Mouse (Mus musculus) embryonic fibroblast, embryonic 13.5 days (primary cell): ENCODE measurements at regions not wholly inside any gene's neighbourhood (a gene's known extent, or its start where the extent isn't known, plus 50 kb on each side); places are given as distances from the start of the nearest gene placed in this dataset.

Source experiments
- CTCF ChIP-seq: IDR thresholded peaks from 2 replicates; pipeline ENCODE4 v1.5.1; 2011; ENCODE audit warnings: mild to moderate bottlenecking, control low read depth, low read length, moderate library complexity, borderline replicate concordance; ENCODE audit not compliant: insufficient read depth
- POLR2A ChIP-seq: IDR thresholded peaks from 2 replicates; pipeline ENCODE4 v1.6.1; 2011; ENCODE audit warnings: low read depth, mild to moderate bottlenecking, control low read depth, low read length, moderate library complexity

GRCm38 (mm10) chr6:100065586-100065985 is 221.7 kb downstream of the Rybp start:
- no peak for TF ChIP-seq CTCF
- TF ChIP-seq POLR2A = no peak
